Mouse (Mus musculus) megakaryocyte, embryonic 14.5 days (primary cell): Measurements from ENCODE around the gene Nrgn.

Source experiments
- FLI1 ChIP-seq: IDR thresholded peaks from 2 replicates; pipeline ENCODE4 v1.6.1; 2012; ENCODE audit warnings: low read length, inconsistent platforms, mixed read lengths
- GATA1 ChIP-seq: IDR thresholded peaks from 3 replicates; pipeline ENCODE4 v1.6.1; 2012; ENCODE audit warnings: mixed read lengths, low read length, inconsistent platforms, borderline replicate concordance

GRCm38 (mm10) chr9:37526443-37527395 lies 26.0 kb downstream of the Nrgn start:
- TF ChIP-seq GATA1 (no peak), FLI1 (no peak)
